Mouse (Mus musculus): ENCODE measurements around the gene Hpse.

GRCm38 (mm10) chr5:100632540-100633129 lies 86.9 kb downstream of the Hpse start:
- TF ChIP-seq GATA1 (IDR thresholded peaks at IDR 0.05; ENCODE audit: low read length) = no peak
- TF ChIP-seq TAL1 (IDR thresholded peaks at IDR 0.05; ENCODE audit: low read length) = no peak

Data from erythroblast, embryonic 14.5 days (primary cell).